Mouse (Mus musculus): Measurements from ENCODE around the gene Ubn2.
"Not testable (repeated sequence)": the region's sequence is repeated elsewhere in the genome, so short reads cannot be mapped to it uniquely, and the experiment has no call there.

Gene Ubn2

DNA sequence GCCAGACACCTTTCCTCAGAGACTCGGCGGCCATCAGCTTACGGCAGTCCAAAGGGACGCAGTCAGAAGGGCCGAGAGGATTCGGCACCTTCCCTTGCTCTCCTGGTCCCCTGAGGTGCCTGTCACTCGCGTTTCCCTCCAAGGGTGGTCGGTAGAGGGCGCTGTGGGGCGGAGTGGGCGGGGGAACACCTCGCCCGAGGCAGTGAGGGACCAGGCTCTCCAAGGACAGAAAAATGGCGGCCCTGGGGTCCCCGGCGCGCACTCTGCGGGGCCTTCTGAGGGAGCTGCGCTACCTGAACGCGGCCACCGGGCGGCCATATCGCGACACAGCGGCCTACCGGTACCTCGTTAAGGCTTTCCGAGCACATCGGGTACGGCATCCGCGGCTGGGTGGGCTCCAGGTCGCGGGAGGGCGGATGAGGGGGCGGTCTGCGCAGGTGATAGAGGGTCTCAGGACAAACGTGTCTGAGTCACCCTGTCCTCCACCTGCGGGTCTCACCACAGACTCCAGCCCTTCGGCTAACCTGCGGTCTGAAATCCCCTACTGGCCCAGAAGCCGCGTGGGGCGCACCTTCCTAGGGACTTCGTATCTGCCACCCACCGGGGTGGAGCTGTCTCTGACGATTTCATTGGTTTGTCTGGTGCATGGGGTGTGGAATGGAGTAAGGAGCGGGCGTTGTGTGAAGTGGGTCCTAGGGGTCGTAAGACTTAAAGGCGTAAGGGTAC is 101.1 kb downstream of the Ubn2 start:
- DNase-seq, result peak; percentile 99

DNA sequence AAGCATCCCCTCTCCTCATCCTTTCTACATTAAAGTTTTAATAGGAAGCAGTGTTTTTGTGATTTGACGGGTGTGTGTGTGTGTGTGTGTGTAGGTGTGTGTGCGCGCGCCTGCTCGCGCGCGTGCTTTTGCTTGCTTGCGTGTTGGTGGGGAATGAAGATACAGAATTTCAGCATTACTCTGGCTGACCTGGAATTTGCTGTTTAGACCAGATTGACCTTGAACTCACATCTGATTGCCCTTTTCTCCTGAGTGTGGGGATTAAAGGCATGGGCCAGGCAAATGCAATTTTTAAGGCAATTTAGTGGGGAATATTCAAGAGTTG is 101.6 kb downstream of the Ubn2 start:
- no peak for DNase-seq

DNA sequence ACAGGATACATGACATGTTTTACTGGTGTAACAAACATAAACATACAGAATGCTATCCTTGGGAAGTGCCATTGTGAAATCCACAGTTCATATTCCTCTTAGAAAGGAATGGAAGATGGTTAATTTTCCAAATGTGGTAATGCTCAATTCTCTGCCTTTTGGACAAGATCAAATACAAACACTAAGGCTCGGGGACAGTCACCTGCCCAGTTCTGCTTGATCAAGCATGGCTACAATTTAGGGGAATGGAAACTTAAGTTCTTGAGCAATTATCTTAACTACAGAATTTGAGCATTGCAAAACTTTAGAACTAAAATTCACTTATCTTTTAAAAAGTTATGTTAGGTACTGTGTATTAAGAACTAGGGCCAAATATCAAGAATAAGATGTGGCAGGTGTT is 102.0 kb downstream of the Ubn2 start:
- DNase-seq, result no peak

DNA sequence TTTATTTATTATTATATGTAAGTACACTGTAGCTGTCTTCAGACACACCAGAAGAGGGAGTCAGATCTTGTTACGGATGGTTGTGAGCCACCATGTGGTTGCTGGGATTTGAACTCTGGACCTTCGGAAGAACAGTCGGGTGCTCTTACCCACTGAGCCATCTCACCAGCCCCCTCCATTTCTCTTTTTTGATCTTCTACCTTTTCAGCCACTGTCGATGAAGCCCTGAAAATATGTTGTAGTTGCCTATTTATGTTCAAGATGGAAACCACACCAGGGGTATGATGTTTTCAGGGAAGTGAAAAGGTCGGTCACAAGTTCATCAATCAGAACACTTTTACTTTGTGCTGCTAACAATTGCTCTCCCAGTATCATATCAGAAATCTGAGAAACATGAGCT is 110.4 kb downstream of the Ubn2 start:
- DNase-seq, result not testable (repeated sequence)

DNA sequence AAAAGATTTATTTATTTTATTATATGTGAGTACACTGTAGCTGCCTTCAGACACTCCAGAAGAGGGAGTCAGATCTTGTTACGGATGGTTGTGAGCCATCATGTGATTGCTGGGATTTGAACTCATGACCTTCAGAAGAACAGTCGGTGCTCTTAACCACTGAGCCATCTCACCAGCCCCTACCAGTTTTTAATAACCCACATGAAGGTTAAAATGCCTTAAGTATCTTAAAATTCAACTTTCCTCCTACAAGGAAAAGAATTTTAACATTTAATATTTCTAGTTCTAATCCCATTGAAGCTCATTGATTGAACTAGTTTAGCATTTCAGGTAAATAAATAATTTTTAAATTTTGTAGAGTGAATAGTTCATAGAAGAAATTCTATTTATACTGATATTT is 113.3 kb downstream of the Ubn2 start:
- DNase-seq, result not testable (repeated sequence)

DNA sequence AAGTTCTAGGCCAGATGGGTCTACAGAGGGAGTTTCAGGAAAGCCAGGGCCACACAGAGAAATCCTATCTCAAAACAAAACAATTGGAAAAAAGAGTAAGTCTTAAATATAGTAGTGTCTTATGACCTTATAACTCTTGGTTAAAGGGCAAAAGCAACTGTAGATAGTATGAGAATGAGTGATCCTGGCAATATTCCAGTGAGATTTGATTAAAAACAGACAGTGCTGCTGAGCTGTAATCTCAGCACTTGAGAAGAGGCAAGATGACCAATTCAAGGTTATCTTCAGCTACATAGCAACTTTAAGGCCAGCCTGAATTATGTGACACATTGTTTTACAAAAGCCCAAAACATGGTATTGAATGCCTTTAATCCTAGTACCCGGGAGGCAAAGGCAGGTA is 114.0 kb downstream of the Ubn2 start:
- no peak for DNase-seq

DNA sequence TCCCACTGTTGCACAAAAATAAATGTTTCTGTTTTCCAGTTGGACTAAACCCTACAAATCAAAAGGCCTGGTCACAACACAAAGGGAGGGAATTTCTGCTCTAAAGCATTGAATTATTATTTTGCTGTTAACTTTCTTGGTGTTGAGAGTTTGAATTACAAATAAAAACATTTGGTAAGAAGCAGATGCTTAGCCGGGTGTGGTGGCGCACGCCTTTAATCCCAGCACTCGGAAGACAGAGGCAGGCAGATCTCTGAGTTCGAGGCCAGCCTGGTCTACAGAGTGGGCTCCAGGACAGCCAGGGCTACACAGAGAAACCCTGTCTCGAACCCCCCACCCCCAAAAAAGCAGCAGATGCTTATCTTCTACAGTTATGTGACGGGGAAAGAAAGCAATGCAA is 114.8 kb downstream of the Ubn2 start:
- DNase-seq, result not testable (repeated sequence)

DNA sequence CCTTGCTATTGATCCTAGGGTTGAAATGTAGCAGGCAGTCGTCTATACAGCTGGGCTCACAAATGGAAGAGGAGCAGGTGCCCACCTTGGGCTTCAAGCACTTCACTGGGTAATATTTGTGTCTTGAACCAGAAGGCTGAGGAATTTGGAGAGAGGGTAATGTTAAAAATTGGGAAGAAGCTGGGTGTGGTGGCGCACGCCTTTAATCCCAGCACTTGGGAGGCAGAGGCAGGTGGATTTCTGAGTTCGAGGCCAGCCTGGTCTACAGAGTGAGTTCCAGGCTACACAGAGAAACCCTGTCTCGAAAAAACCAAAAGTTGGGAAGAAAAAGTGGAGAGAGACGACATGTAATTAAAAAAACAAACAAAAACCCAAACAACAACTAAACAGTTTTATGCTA is 116.1 kb downstream of the Ubn2 start:
- DNase-seq, result not testable (repeated sequence)

DNA sequence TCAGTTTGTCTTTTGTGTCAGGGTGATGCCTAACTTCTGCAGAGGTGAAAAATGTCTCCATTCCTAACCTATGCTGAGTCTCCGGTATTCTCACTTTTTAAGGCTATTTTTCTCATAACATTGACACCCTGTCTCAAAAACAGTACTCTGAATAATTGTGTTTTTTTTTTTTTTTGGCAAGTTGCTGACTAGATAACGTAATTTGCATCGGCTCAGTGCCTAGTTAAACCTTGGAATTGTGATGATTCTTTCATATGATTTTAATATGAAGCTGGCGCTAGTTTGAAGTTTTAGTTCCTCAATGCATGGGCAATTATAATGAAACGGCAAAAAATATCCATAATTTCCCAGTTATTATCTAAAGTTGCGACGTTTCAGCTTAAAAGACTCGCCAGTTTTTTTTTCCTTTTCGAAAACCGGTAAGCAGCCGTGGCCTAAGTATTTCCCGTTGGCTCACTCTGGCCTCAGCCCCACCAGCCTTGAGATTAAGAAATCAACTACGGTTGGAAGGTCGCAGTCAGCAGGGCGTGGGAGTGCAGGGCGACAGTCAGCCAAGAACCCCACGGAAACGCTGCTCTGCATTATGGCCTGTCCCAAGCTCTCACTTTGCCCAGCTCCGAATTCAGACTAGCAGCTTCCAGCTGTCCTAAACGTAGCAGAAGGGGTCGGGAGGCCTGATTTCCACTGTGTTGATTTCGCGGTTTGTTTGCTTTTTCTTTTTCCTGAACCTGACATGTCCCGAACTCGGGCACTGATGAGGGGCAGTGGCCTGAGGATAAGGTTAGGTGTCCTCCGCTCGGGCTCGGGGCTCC is 116.7 kb downstream of the Ubn2 start:
- peak; percentile 88 for DNase-seq

DNA sequence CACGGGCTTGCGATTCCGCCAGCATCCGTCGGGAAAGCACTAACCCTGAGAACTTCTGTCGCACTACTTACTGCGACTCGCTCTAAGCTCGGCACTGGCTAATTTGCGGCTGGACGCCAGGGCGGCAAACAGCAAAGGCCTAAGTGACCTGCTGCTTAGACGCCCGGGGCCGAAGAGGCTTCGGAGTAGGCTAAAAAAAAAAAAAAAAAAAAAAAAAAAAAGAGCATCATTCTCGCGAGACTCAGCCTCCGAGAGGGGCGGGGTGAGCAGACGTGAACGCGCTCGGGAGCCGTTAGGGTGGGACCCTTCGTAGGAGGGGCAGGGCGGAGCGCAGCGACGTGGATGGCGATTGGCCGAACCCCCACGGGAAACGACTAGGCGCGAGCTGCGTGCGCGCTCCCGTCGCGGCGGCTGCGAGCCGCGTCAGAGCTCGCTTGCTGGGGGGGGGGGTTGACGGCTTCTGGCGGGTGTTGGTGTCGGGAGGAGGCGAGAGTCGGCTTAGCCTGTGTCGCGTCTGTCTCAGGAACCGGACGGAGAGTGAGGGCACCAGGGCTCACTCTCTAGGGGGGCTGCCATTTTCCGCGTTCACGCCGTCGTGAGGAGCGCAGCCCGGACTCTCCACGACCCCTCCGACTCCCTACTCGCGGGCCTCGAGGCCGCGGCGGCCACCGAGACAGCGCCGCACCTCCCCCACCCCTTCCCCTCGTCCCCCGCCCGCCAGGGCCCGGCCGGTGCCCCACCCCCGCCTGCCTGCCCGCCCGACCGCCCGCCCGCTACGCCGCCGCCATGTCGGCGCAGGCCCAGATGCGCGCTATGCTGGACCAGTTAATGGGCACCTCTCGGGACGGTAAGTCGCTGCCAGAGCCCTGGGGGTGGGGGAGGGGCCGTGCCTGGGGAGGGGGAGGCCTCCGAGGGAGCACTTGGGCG is 117.6 kb downstream of the Ubn2 start, which contains the start of gene Luc7l2:
Luc7l2 (plus strand) TSS at position 273 of the 927 bp plus-strand sequence.
- DNase-seq, result peak; percentile 99

DNA sequence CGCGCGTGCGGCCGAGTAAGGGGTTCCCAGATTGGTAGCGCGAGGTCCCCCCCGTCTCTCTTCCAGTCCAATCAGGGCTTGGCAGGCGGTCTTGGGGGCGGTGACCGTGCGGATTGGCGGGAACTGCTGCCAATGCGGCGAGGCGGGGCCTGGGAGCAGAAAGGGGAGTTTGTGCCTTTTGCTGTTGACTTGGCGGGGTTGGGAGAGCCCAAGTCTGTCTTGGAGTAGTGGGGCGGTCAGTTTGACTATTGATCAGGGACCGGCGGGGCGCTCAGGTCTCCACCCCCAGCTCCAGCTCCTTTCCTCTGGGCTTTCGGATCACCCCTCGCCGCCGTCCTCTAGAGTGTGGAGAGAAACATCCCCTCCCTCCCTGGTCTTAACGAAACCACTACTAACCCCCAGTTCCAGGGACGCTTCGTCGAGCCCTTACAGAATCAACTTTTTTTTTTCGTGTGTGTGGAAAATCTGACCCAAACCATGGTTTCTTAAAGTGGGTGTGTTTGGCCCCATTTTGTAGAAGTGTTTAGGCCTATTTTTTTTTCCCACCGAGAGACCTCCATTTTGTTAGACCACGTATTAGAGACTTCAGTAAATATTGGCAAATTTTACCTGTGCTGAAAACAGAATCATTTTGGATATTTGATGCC is 118.4 kb downstream of the Ubn2 start:
- DNase-seq, result peak; percentile 99

DNA sequence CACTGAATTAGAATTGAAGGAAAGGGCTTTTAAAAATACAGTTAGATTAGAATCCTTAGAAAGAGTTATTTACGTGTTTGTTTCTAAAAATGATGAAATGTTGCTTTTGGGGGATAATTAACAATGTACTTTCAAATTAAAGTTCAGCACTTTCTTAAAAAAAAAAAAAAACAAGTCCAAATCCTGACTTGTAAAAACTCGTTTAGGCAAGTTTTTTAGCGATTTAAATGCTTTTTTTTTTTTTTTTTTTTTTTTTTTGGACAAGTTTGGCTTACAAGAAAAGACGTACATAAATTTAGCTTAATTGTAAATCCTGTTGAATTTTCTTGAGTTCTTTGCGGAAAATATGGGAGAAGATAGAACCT is 118.9 kb downstream of the Ubn2 start:
- no peak for DNase-seq
